In genomic region chr3:95588604-95589086, GRCm38 (mm10) we compare ENCODE assay signal across 8 mouse cellular contexts. TPM values are rescaled to one million over a fixed set of nuclear protein-coding genes. Genes with fewer than 3 reads are reported as not detected.
A peak's percentile ranks its signal among the peaks of the same experiment; 100 is the strongest.
DNase-seq lines count a peak whose midpoint lies in the region; ATAC-seq and TF ChIP-seq lines count a peak whose summit lies in the region.

Golph3l (plus strand) TSS chr3:95588934.

- dilution Hi-C loops in CH12.LX (cut with MboI; ENCODE audit: extremely low pct_ligation_motif_present, extremely low pct_unique_long_range_greater_than_20kb, low sequenced_read_pairs), result no loop called here

- H3K36me3 ChIP-seq in CH12.LX (replicated peaks in 1 of 2; ENCODE audit: control insufficient read depth in 1 of 2, insufficient read depth in 1 of 2, low read length in 1 of 2), result peaks cover 7 to 21% of the 10 kb centered on the region in 2 experiments
- peaks cover 3% of the 10 kb centered on the region; the same call in 1 of the 2 replicates for H3K36me3 ChIP-seq in forebrain, embryonic 11.5 days (ENCODE audit: control insufficient read depth, insufficient read depth, low read length)
- H3K36me3 ChIP-seq in heart, embryonic 16.5 days (ENCODE audit: control insufficient read depth, insufficient read depth), result peaks cover 7% of the 10 kb centered on the region
- H3K36me3 ChIP-seq in liver, embryonic 15.5 days (replicated peaks), result peaks cover 26% of the 10 kb centered on the region
- H3K36me3 ChIP-seq in neural tube, embryonic 12.5 days, result peaks cover 9% of the 10 kb centered on the region

- H3K27me3 ChIP-seq in CH12.LX (replicated peaks), result no peaks in the 10 kb centered on the region
- no peaks in the 10 kb centered on the region for H3K27me3 ChIP-seq in forebrain, embryonic 11.5 days (ENCODE audit: control insufficient read depth, insufficient read depth, low read length)
- H3K27me3 ChIP-seq in heart, embryonic 16.5 days (ENCODE audit: control insufficient read depth, insufficient read depth, low read length), result no peaks in the 10 kb centered on the region
- H3K27me3 ChIP-seq in liver, embryonic 15.5 days, result no peaks in the 10 kb centered on the region; the same call in 1 of the 2 replicates
- H3K27me3 ChIP-seq in neural tube, embryonic 12.5 days (replicated peaks), result no peaks in the 10 kb centered on the region

- peaks cover 14% of the 10 kb centered on the region for H3K79me2 ChIP-seq in CH12.LX (replicated peaks; ENCODE audit: control insufficient read depth, extremely low read depth, insufficient read depth, poor library complexity, severe bottlenecking)

- ATAC-seq in forebrain, embryonic 11.5 days (replicated peaks; ENCODE audit: low FRiP score), result peak; percentile 100
- peak; percentile 100 for ATAC-seq in heart, embryonic 16.5 days (replicated peaks; ENCODE audit: extremely low read depth, insufficient read depth, low FRiP score)
- peak; percentile 100 for ATAC-seq in liver, embryonic 15.5 days (ENCODE audit: insufficient read depth)
- peak; percentile 100 for ATAC-seq in neural tube, embryonic 12.5 days (ENCODE audit: low FRiP score, low read depth)

- peak within 1 kb of the TSS; percentile 82 for H3K9ac ChIP-seq in CH12.LX (ENCODE audit: insufficient read depth, low read depth)
- peak within 1 kb of the TSS; percentile 57; the same call in 1 of the 2 replicates for H3K9ac ChIP-seq in forebrain, embryonic 11.5 days (ENCODE audit: low read length)
- peak within 1 kb of the TSS; percentile 78 for H3K9ac ChIP-seq in heart, embryonic 16.5 days (ENCODE audit: low read length)
- H3K9ac ChIP-seq in liver, embryonic 15.5 days, result peak within 1 kb of the TSS; percentile 74
- peak within 1 kb of the TSS; percentile 62 for H3K9ac ChIP-seq in neural tube, embryonic 12.5 days

- TF ChIP-seq RAD21 in CH12.LX (IDR thresholded peaks at IDR 0.05; ENCODE audit: low read depth, low read length), result no peak

- H3K4me2 ChIP-seq in CH12.LX (ENCODE audit: insufficient read depth, low read depth, poor library complexity, severe bottlenecking), result peak within 1 kb of the TSS; percentile 86
- peak within 1 kb of the TSS; percentile 50 for H3K4me2 ChIP-seq in forebrain, embryonic 11.5 days (ENCODE audit: low read depth, low read length, severe bottlenecking)
- peak within 1 kb of the TSS; percentile 78 for H3K4me2 ChIP-seq in heart, embryonic 16.5 days (ENCODE audit: low read depth, low read length)
- H3K4me2 ChIP-seq in liver, embryonic 15.5 days, result peak within 1 kb of the TSS; percentile 71
- H3K4me2 ChIP-seq in neural tube, embryonic 12.5 days (replicated peaks), result peak within 1 kb of the TSS; percentile 71

- under 1% methylated on average over 12 of the region's 12 CpGs for WGBS in forebrain, embryonic 11.5 days
- under 1% methylated on average over 12 of the region's 12 CpGs for WGBS in heart, embryonic 16.5 days
- under 1% methylated on average over 12 of the region's 12 CpGs for WGBS in liver, embryonic 15.5 days (ENCODE audit: insufficient replicate concordance)
- under 1% methylated on average over 12 of the region's 12 CpGs for WGBS in neural tube, embryonic 12.5 days

- peak; percentile 98 for DNase-seq in CH12.LX (ENCODE audit: extremely low read depth)
- DNase-seq in c-Kit-positive CD71-positive TER-119-negative erythroid progenitor cells, embryonic 14.5 days (ENCODE audit: low read depth), result peak; percentile 97
- peak; percentile 91 for DNase-seq in forebrain, embryonic 11.5 days (ENCODE audit: low spot score)
- DNase-seq in kidney, postnatal 36 days, result peak; percentile 94 to 99
- peak; percentile 99 for DNase-seq in telencephalon, adult 2 months (ENCODE audit: low read depth, low spot score)

- no peak for TF ChIP-seq EP300 in CH12.LX (IDR thresholded peaks at IDR 0.05; ENCODE audit: low read length)

- peaks cover 0 to 9% of the 10 kb centered on the region in 2 experiments; a peak in 2 of 4 replicates for H3K4me1 ChIP-seq in CH12.LX (ENCODE audit: control insufficient read depth in 1 of 2, insufficient read depth in 2 of 2)
- H3K4me1 ChIP-seq in forebrain, embryonic 11.5 days (replicated peaks; ENCODE audit: control insufficient read depth, insufficient read depth, low read length), result no peaks in the 10 kb centered on the region
- no peaks in the 10 kb centered on the region for H3K4me1 ChIP-seq in heart, embryonic 16.5 days (ENCODE audit: control insufficient read depth, insufficient read depth, low read length)
- peaks cover 21% of the 10 kb centered on the region for H3K4me1 ChIP-seq in liver, embryonic 15.5 days (replicated peaks)
- H3K4me1 ChIP-seq in neural tube, embryonic 12.5 days, result no peaks in the 10 kb centered on the region

- H3K9me3 ChIP-seq in CH12.LX (replicated peaks; ENCODE audit: low read length), result no peaks in the 10 kb centered on the region
- no peaks in the 10 kb centered on the region for H3K9me3 ChIP-seq in forebrain, embryonic 11.5 days (ENCODE audit: control insufficient read depth, low read length)
- no peaks in the 10 kb centered on the region for H3K9me3 ChIP-seq in heart, embryonic 16.5 days (replicated peaks; ENCODE audit: control insufficient read depth, low read length)
- no peaks in the 10 kb centered on the region for H3K9me3 ChIP-seq in liver, embryonic 15.5 days (replicated peaks)
- H3K9me3 ChIP-seq in neural tube, embryonic 12.5 days, result no peaks in the 10 kb centered on the region

- peak within 1 kb of the TSS; percentile 73 for H3K27ac ChIP-seq in CH12.LX (ENCODE audit: insufficient read depth, low read depth)
- H3K27ac ChIP-seq in forebrain, embryonic 11.5 days (ENCODE audit: low read depth, low read length), result peak within 1 kb of the TSS; percentile 71
- peak within 1 kb of the TSS; percentile 83 for H3K27ac ChIP-seq in heart, embryonic 16.5 days (ENCODE audit: low read length)
- peak within 1 kb of the TSS; percentile 94 for H3K27ac ChIP-seq in liver, embryonic 15.5 days (replicated peaks)
- H3K27ac ChIP-seq in neural tube, embryonic 12.5 days, result no peak within 1 kb of the TSS

- peak; percentile 63 for TF ChIP-seq POLR2A in CH12.LX (IDR thresholded peaks at IDR 0.05; ENCODE audit: low read depth, low read length)

- TF ChIP-seq CTCF in CH12.LX (conservative IDR thresholded peaks at IDR 0.05 in 1 of 2, IDR thresholded peaks at IDR 0.05 in 1 of 2; ENCODE audit: low read depth in 2 of 2, low read length in 2 of 2), result no peak

- in situ Hi-C loops in CH12.LX (cut with MboI; ENCODE audit: low pct_ligation_motif_present, low pct_unique_long_range_greater_than_20kb, low sequenced_read_pairs), result no loop called here

- H3K4me3 ChIP-seq in CH12.LX (replicated peaks in 1 of 3; ENCODE audit: low read depth in 2 of 3, low read length in 2 of 3, poor library complexity in 1 of 3), result peak within 1 kb of the TSS; percentile 75 to 100 (median 84)
- H3K4me3 ChIP-seq in forebrain, embryonic 11.5 days (ENCODE audit: low read depth, low read length), result peak within 1 kb of the TSS; percentile 46
- peak within 1 kb of the TSS; percentile 75 for H3K4me3 ChIP-seq in heart, embryonic 16.5 days (ENCODE audit: low read length)
- peak within 1 kb of the TSS; percentile 78 for H3K4me3 ChIP-seq in liver, embryonic 15.5 days (replicated peaks)
- peak within 1 kb of the TSS; percentile 69 for H3K4me3 ChIP-seq in neural tube, embryonic 12.5 days

TF ChIP-seq in CH12.LX, 34 proteins besides CTCF, POLR2A, EP300 and RAD21 (continues in another document):
- no peak for TF ChIP-seq CHD1 (IDR thresholded peaks at IDR 0.05; ENCODE audit: low read depth, low read length)
- no peak for TF ChIP-seq GABPA (IDR thresholded peaks at IDR 0.05; ENCODE audit: insufficient replicate concordance, low read depth, low read length)
- TF ChIP-seq USF1 (IDR thresholded peaks at IDR 0.05; ENCODE audit: low read depth, low read length), result no peak
- TF ChIP-seq JUN (IDR thresholded peaks at IDR 0.05; ENCODE audit: insufficient read depth, low read depth, low read length), result no peak
- TF ChIP-seq ZNF384 (IDR thresholded peaks at IDR 0.05; ENCODE audit: low read depth, low read length), result no peak
- TF ChIP-seq ZC3H11A (IDR thresholded peaks at IDR 0.05; ENCODE audit: low read depth, low read length), result no peak
- TF ChIP-seq SMC3 (IDR thresholded peaks at IDR 0.05; ENCODE audit: low read depth, low read length), result no peak
- peak; percentile 83; the same call in 1 of the 2 replicates for TF ChIP-seq TBP (conservative IDR thresholded peaks at IDR 0.05; ENCODE audit: low read depth, low read length)
- no peak for TF ChIP-seq IRF4 (IDR thresholded peaks at IDR 0.05; ENCODE audit: low read depth, low read length)
- TF ChIP-seq SIN3A (IDR thresholded peaks at IDR 0.05; ENCODE audit: low read length), result peak; percentile 73; the same call in 1 of the 2 replicates
- TF ChIP-seq TCF12 (IDR thresholded peaks at IDR 0.05; ENCODE audit: low read depth, low read length), result peak; percentile 47; the same call in 1 of the 2 replicates
- peak; percentile 56; the same call in 1 of the 2 replicates for TF ChIP-seq POLR2AphosphoS2 (IDR thresholded peaks at IDR 0.05; ENCODE audit: low read depth, low read length)
- peak; percentile 76 for TF ChIP-seq HCFC1 (IDR thresholded peaks at IDR 0.05; ENCODE audit: low read depth, low read length)
- no peak for TF ChIP-seq RCOR1 (conservative IDR thresholded peaks at IDR 0.05; ENCODE audit: low read depth, low read length)
- TF ChIP-seq MAX (IDR thresholded peaks at IDR 0.05; ENCODE audit: low read length), result peak; percentile 69; the same call in 1 of the 2 replicates
- no peak for TF ChIP-seq UBTF (IDR thresholded peaks at IDR 0.05; ENCODE audit: low read depth, low read length)
- peak; percentile 61; the same call in 1 of the 2 replicates for TF ChIP-seq ZMIZ1 (IDR thresholded peaks at IDR 0.05; ENCODE audit: low read depth, low read length)
- no peak for TF ChIP-seq E2F4 (IDR thresholded peaks at IDR 0.05; ENCODE audit: insufficient replicate concordance, low read depth, low read length)
- no peak for TF ChIP-seq USF2 (conservative IDR thresholded peaks at IDR 0.05; ENCODE audit: low read depth, low read length)
- peak; percentile 94 for TF ChIP-seq CHD2 (IDR thresholded peaks at IDR 0.05; ENCODE audit: low read length)
- TF ChIP-seq ELF1 (IDR thresholded peaks at IDR 0.05; ENCODE audit: low read depth, low read length), result peak; percentile 73
- no peak; the same call in 1 of the 2 replicates for TF ChIP-seq MYC (IDR thresholded peaks at IDR 0.05; ENCODE audit: low read depth, low read length)
- TF ChIP-seq MAZ (IDR thresholded peaks at IDR 0.05; ENCODE audit: low read depth, low read length), result no peak

RNA-seq across cellular contexts. Expression of gene Golph3l, which starts in this region (rescaled TPM):
- total RNA-seq in CH12.LX (2012; rRNA removed), result 22.4 and 23.4 TPM in 2 replicates
- total RNA-seq in CH12.LX (2014; rRNA removed), result 35.5 and 36.9 TPM in 2 replicates
- polyA plus RNA-seq in CH12.LX (2012; ENCODE audit: insufficient read length, low read depth), result 21.6 and 22.7 TPM in 2 replicates
- 35.1 and 36.1 TPM in 2 replicates for polyA plus RNA-seq in forebrain, embryonic 11.5 days (2014; fragmentation: Nextera tagmentation; extraction: Ambion mirVana)
- polyA plus RNA-seq in heart, embryonic 16.5 days (2015; fragmentation: Nextera tagmentation; extraction: Ambion mirVana), result 25.7 and 27.9 TPM in 2 replicates
- 28.9 and 31.2 TPM in 2 replicates for polyA plus RNA-seq in liver, embryonic 15.5 days (2015; fragmentation: Nextera tagmentation; extraction: Ambion mirVana)
- polyA plus RNA-seq in neural tube, embryonic 12.5 days (2016; fragmentation: Nextera tagmentation; extraction: Ambion mirVana), result 34.0 and 35.7 TPM in 2 replicates
